8 mouse cellular contexts compared by ENCODE assay signal in the genomic region with DNA sequence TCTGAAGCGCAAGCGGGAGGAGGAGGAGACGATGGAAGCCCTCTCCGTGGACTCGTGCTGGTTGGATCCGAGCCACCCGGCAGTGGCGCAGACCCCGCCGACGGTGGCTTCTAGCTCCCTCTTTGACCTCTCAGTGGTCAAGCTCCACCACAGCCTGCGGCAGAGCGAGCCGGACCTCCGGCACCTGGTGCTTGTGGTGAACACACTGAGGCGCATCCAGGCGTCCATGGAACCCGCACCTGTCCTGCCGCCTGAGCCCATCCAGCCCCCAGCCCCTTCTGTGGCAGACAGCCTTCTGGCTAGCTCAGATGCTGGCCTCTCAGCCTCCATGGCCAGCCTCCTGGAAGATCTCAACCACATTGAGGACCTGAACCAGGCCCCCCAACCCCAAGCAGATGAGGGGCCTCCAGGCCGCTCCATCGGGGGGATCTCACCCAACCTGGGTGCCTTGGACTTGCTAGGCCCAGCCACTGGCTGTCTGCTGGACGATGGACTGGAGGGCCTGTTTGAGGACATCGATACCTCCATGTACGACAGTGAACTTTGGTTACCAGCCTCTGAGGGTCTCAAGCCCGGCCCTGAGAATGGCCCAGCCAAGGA. TPM values are rescaled to one million over a fixed set of nuclear protein-coding genes. Genes with fewer than 3 reads are reported as not detected.
DNase-seq lines count a peak whose midpoint lies in the region; ATAC-seq and TF ChIP-seq lines count a peak whose summit lies in the region.

No protein-coding gene starts in this region.

- peak overlapping the region; percentile 47 for H3K4me3 ChIP-seq in heart, embryonic 13.5 days
- H3K4me3 ChIP-seq in midbrain, embryonic 13.5 days (replicated peaks): no peak overlapping the region
- no peak overlapping the region for H3K4me3 ChIP-seq in midbrain, postnatal 0 days (ENCODE audit: low read depth, low read length)
- no peak overlapping the region for H3K4me3 ChIP-seq in intestine, embryonic 14.5 days (ENCODE audit: low read depth, low read length)
- H3K4me3 ChIP-seq in stomach, embryonic 15.5 days (replicated peaks): no peak overlapping the region

- DNase-seq in heart, postnatal 14 days: no peak
- no peak for DNase-seq in midbrain, postnatal 0 days (ENCODE audit: low spot score)
- DNase-seq in intestine, embryonic 14.5 days (ENCODE audit: low spot score): no peak
- DNase-seq in layer of hippocampus, adult 9-10 months (ENCODE audit: low spot score): no peak
- DNase-seq in gastrocnemius, postnatal 10 days: no peak

- intact Hi-C loops in heart, postnatal 14 days (cut with DNase I): loop anchor here (2.0 to 10.0 kb wide), 2 partner anchors 15 to 325 kb away; a partner anchor contains a TSS

- peak overlapping the region; percentile 80; the same call in 1 of the 2 replicates for H3K9ac ChIP-seq in heart, embryonic 13.5 days
- H3K9ac ChIP-seq in midbrain, embryonic 13.5 days (replicated peaks): 0 out of 2 replicates have a peak overlapping the region, but pooled peaks have one; percentile 4
- no peak overlapping the region for H3K9ac ChIP-seq in midbrain, postnatal 0 days (replicated peaks; ENCODE audit: low read length, poor library complexity, severe bottlenecking)
- no peak overlapping the region for H3K9ac ChIP-seq in intestine, embryonic 14.5 days (ENCODE audit: low read length)
- H3K9ac ChIP-seq in stomach, embryonic 15.5 days: no peak overlapping the region

- H3K9me3 ChIP-seq in heart, embryonic 13.5 days: no peaks in the 10 kb centered on the region
- H3K9me3 ChIP-seq in midbrain, embryonic 13.5 days: no peaks in the 10 kb centered on the region
- no peaks in the 10 kb centered on the region for H3K9me3 ChIP-seq in midbrain, postnatal 0 days (ENCODE audit: low read length)
- H3K9me3 ChIP-seq in intestine, embryonic 14.5 days (ENCODE audit: control insufficient read depth, low read length): no peaks in the 10 kb centered on the region
- no peaks in the 10 kb centered on the region for H3K9me3 ChIP-seq in stomach, embryonic 15.5 days

- H3K4me1 ChIP-seq in heart, embryonic 13.5 days: peaks cover 57% of the 10 kb centered on the region
- H3K4me1 ChIP-seq in midbrain, embryonic 13.5 days (replicated peaks): peaks cover 22% of the 10 kb centered on the region; the same call in 1 of the 2 replicates
- no peaks in the 10 kb centered on the region for H3K4me1 ChIP-seq in midbrain, postnatal 0 days (ENCODE audit: insufficient read depth, low read length)
- H3K4me1 ChIP-seq in intestine, embryonic 14.5 days (replicated peaks; ENCODE audit: control insufficient read depth, insufficient read depth, low read length): peaks cover 19% of the 10 kb centered on the region
- peaks cover 33% of the 10 kb centered on the region for H3K4me1 ChIP-seq in stomach, embryonic 15.5 days

- peaks cover 17% of the 10 kb centered on the region for H3K36me3 ChIP-seq in heart, embryonic 13.5 days
- no peaks in the 10 kb centered on the region for H3K36me3 ChIP-seq in midbrain, embryonic 13.5 days
- H3K36me3 ChIP-seq in midbrain, postnatal 0 days (ENCODE audit: insufficient read depth, low read length): no peaks in the 10 kb centered on the region
- peaks cover 9% of the 10 kb centered on the region for H3K36me3 ChIP-seq in intestine, embryonic 14.5 days (ENCODE audit: control insufficient read depth, insufficient read depth, low read length)
- peaks cover 9% of the 10 kb centered on the region; the same call in 1 of the 2 replicates for H3K36me3 ChIP-seq in stomach, embryonic 15.5 days

- no peaks in the 10 kb centered on the region for H3K27me3 ChIP-seq in heart, embryonic 13.5 days (replicated peaks)
- peaks cover 23% of the 10 kb centered on the region; the same call in 1 of the 2 replicates for H3K27me3 ChIP-seq in midbrain, embryonic 13.5 days
- no peaks in the 10 kb centered on the region for H3K27me3 ChIP-seq in midbrain, postnatal 0 days (ENCODE audit: insufficient read depth, low read length)
- H3K27me3 ChIP-seq in intestine, embryonic 14.5 days (replicated peaks; ENCODE audit: control insufficient read depth, insufficient read depth, low read length): no peaks in the 10 kb centered on the region
- H3K27me3 ChIP-seq in stomach, embryonic 15.5 days (replicated peaks): no peaks in the 10 kb centered on the region

- WGBS in heart, embryonic 13.5 days: 89% methylated on average over 25 of the region's 25 CpGs
- WGBS in midbrain, embryonic 13.5 days: 87% methylated on average over 25 of the region's 25 CpGs
- WGBS in midbrain, postnatal 0 days: 91% methylated on average over 25 of the region's 25 CpGs
- 92% methylated on average over 25 of the region's 25 CpGs for WGBS in intestine, embryonic 14.5 days
- WGBS in stomach, embryonic 15.5 days: 89% methylated on average over 25 of the region's 25 CpGs

- peak overlapping the region; percentile 71 for H3K4me2 ChIP-seq in heart, embryonic 13.5 days
- 0 out of 2 replicates have a peak overlapping the region, but pooled peaks have one; percentile 1 for H3K4me2 ChIP-seq in midbrain, embryonic 13.5 days (replicated peaks)
- no peak overlapping the region for H3K4me2 ChIP-seq in midbrain, postnatal 0 days (ENCODE audit: low read depth, low read length, poor library complexity, severe bottlenecking)
- H3K4me2 ChIP-seq in intestine, embryonic 14.5 days (ENCODE audit: low read length): no peak overlapping the region
- H3K4me2 ChIP-seq in stomach, embryonic 15.5 days: no peak overlapping the region; the same call in 1 of the 2 replicates

- ATAC-seq in heart, embryonic 13.5 days (ENCODE audit: extremely low read depth, insufficient number of reproducible peaks, low FRiP score, low TSS enrichment): no peak
- ATAC-seq in midbrain, embryonic 13.5 days: no peak
- no peak for ATAC-seq in midbrain, postnatal 0 days (ENCODE audit: low FRiP score)
- ATAC-seq in intestine, embryonic 14.5 days (replicated peaks; ENCODE audit: low FRiP score, low TSS enrichment, low read depth): no peak
- ATAC-seq in stomach, embryonic 15.5 days (ENCODE audit: insufficient read depth, low FRiP score, low read depth): no peak

- H3K27ac ChIP-seq in heart, embryonic 13.5 days (replicated peaks): peak overlapping the region; percentile 98
- no peak overlapping the region for H3K27ac ChIP-seq in midbrain, embryonic 13.5 days
- no peak overlapping the region for H3K27ac ChIP-seq in midbrain, postnatal 0 days (ENCODE audit: low read depth, low read length)
- H3K27ac ChIP-seq in intestine, embryonic 14.5 days (ENCODE audit: low read depth): peak overlapping the region; percentile 94; the same call in 1 of the 2 replicates
- peak overlapping the region; percentile 95; the same call in 1 of the 2 replicates for H3K27ac ChIP-seq in stomach, embryonic 15.5 days

- TF ChIP-seq CTCF in midbrain, postnatal 0 days (IDR thresholded peaks at IDR 0.05): no peak

RNA-seq across cellular contexts. Expression of a gene that starts 2.7 kb away (rescaled TPM):
- polyA plus RNA-seq in heart, embryonic 13.5 days (2015; fragmentation: Nextera tagmentation; extraction: Ambion mirVana): 32.3 and 37.1 TPM in 2 replicates
- total RNA-seq in heart, postnatal 14 days (2021): 10 to 100 TPM; 10.9 to 11.4 TPM
- 8.2 and 8.5 TPM in 2 replicates for polyA plus RNA-seq in midbrain, embryonic 13.5 days (2015; fragmentation: Nextera tagmentation; extraction: Ambion mirVana)
- total RNA-seq in midbrain, postnatal 0 days (2014; rRNA removed): 9.3 and 10.5 TPM in 2 replicates
- 6.9 and 7.3 TPM in 2 replicates for polyA plus RNA-seq in midbrain, postnatal 0 days (2015; fragmentation: Nextera tagmentation; extraction: Ambion mirVana)
- polyA plus RNA-seq in intestine, embryonic 14.5 days (2014; fragmentation: Nextera tagmentation; extraction: Ambion mirVana): 33.9 and 38.4 TPM in 2 replicates
- 35.3 and 36.7 TPM in 2 replicates for polyA plus RNA-seq in stomach, embryonic 15.5 days (2015; fragmentation: Nextera tagmentation; extraction: Ambion mirVana)
- 10 to 100 TPM; 10.6 to 14.4 TPM for total RNA-seq in gastrocnemius, postnatal 10 days (2021)

RNA-seq across cellular contexts. Expression of a gene that starts 9.8 kb away (rescaled TPM):
- polyA plus RNA-seq in heart, embryonic 13.5 days (2015; fragmentation: Nextera tagmentation; extraction: Ambion mirVana): 2.0 and 2.1 TPM in 2 replicates
- 1 to 10 TPM; 1.4 to 2.8 TPM for total RNA-seq in heart, postnatal 14 days (2021)
- 1.2 and 1.6 TPM in 2 replicates for polyA plus RNA-seq in midbrain, embryonic 13.5 days (2015; fragmentation: Nextera tagmentation; extraction: Ambion mirVana)
- total RNA-seq in midbrain, postnatal 0 days (2014; rRNA removed): 3.2 and 3.4 TPM in 2 replicates
- 1.5 and 1.9 TPM in 2 replicates for polyA plus RNA-seq in midbrain, postnatal 0 days (2015; fragmentation: Nextera tagmentation; extraction: Ambion mirVana)
- 1.5 and 1.6 TPM in 2 replicates for polyA plus RNA-seq in intestine, embryonic 14.5 days (2014; fragmentation: Nextera tagmentation; extraction: Ambion mirVana)
- 3.1 and 3.5 TPM in 2 replicates for polyA plus RNA-seq in stomach, embryonic 15.5 days (2015; fragmentation: Nextera tagmentation; extraction: Ambion mirVana)
- 10 to 100 TPM; 34.6 to 48.7 TPM for total RNA-seq in gastrocnemius, postnatal 10 days (2021)

RNA-seq across cellular contexts. Expression of a gene that starts 15.8 kb away (rescaled TPM):
- 21.1 and 23.2 TPM in 2 replicates for polyA plus RNA-seq in heart, embryonic 13.5 days (2015; fragmentation: Nextera tagmentation; extraction: Ambion mirVana)
- total RNA-seq in heart, postnatal 14 days (2021): 1 to 10 TPM; 7.6 to 8.5 TPM
- polyA plus RNA-seq in midbrain, embryonic 13.5 days (2015; fragmentation: Nextera tagmentation; extraction: Ambion mirVana): 12.4 and 12.6 TPM in 2 replicates
- 5.0 and 5.7 TPM in 2 replicates for total RNA-seq in midbrain, postnatal 0 days (2014; rRNA removed)
- polyA plus RNA-seq in midbrain, postnatal 0 days (2015; fragmentation: Nextera tagmentation; extraction: Ambion mirVana): 4.0 and 4.3 TPM in 2 replicates
- polyA plus RNA-seq in intestine, embryonic 14.5 days (2014; fragmentation: Nextera tagmentation; extraction: Ambion mirVana): 25.2 and 29.0 TPM in 2 replicates
- polyA plus RNA-seq in stomach, embryonic 15.5 days (2015; fragmentation: Nextera tagmentation; extraction: Ambion mirVana): 29.3 and 35.1 TPM in 2 replicates
- 10 to 100 TPM in 1 of 2 experiments, 1 to 10 TPM in 1; 9.0 to 13.0 TPM for total RNA-seq in gastrocnemius, postnatal 10 days (2021)

RNA-seq across cellular contexts. Expression of a gene that starts 33.7 kb away (rescaled TPM):
- polyA plus RNA-seq in heart, embryonic 13.5 days (2015; fragmentation: Nextera tagmentation; extraction: Ambion mirVana): 0.20 and 0.36 TPM in 2 replicates
- under 1 TPM; 0.32 to 0.55 TPM for total RNA-seq in heart, postnatal 14 days (2021)
- polyA plus RNA-seq in midbrain, embryonic 13.5 days (2015; fragmentation: Nextera tagmentation; extraction: Ambion mirVana): 0.37 and 0.52 TPM in 2 replicates
- total RNA-seq in midbrain, postnatal 0 days (2014; rRNA removed): 0.66 and 1.8 TPM in 2 replicates
- polyA plus RNA-seq in midbrain, postnatal 0 days (2015; fragmentation: Nextera tagmentation; extraction: Ambion mirVana): 0.88 and 1.0 TPM in 2 replicates
- polyA plus RNA-seq in intestine, embryonic 14.5 days (2014; fragmentation: Nextera tagmentation; extraction: Ambion mirVana): 0.83 and 1.2 TPM in 2 replicates
- 0.67 and 0.86 TPM in 2 replicates for polyA plus RNA-seq in stomach, embryonic 15.5 days (2015; fragmentation: Nextera tagmentation; extraction: Ambion mirVana)
- total RNA-seq in gastrocnemius, postnatal 10 days (2021): under 1 TPM; 0.42 to 0.84 TPM

RNA-seq across cellular contexts. Expression of a gene that starts 41.6 kb away (rescaled TPM):
- polyA plus RNA-seq in heart, embryonic 13.5 days (2015; fragmentation: Nextera tagmentation; extraction: Ambion mirVana): 84.7 and 89.0 TPM in 2 replicates
- 10 to 100 TPM; 34.3 to 34.9 TPM for total RNA-seq in heart, postnatal 14 days (2021)
- polyA plus RNA-seq in midbrain, embryonic 13.5 days (2015; fragmentation: Nextera tagmentation; extraction: Ambion mirVana): 14.8 and 16.1 TPM in 2 replicates
- 13.7 and 19.5 TPM in 2 replicates for total RNA-seq in midbrain, postnatal 0 days (2014; rRNA removed)
- 15.9 and 18.3 TPM in 2 replicates for polyA plus RNA-seq in midbrain, postnatal 0 days (2015; fragmentation: Nextera tagmentation; extraction: Ambion mirVana)
- polyA plus RNA-seq in intestine, embryonic 14.5 days (2014; fragmentation: Nextera tagmentation; extraction: Ambion mirVana): 52.3 and 54.0 TPM in 2 replicates
- polyA plus RNA-seq in stomach, embryonic 15.5 days (2015; fragmentation: Nextera tagmentation; extraction: Ambion mirVana): 86.6 and 133 TPM in 2 replicates
- 10 to 100 TPM; 20.5 to 25.0 TPM for total RNA-seq in gastrocnemius, postnatal 10 days (2021)

Comparison
In these comparisons a context has a peak if more than half of its experiments do, and no peak if none do; other contexts are left out.
1. H3K4me2 ChIP-seq: peak in heart, embryonic 13.5 days (single experiment) and midbrain, embryonic 13.5 days (single experiment); none in midbrain, postnatal 0 days (single experiment), intestine, embryonic 14.5 days (single experiment) and stomach, embryonic 15.5 days (single experiment).
2. H3K9ac ChIP-seq: peak in heart, embryonic 13.5 days (single experiment) and midbrain, embryonic 13.5 days (single experiment); none in midbrain, postnatal 0 days (single experiment), intestine, embryonic 14.5 days (single experiment) and stomach, embryonic 15.5 days (single experiment).
3. H3K27ac ChIP-seq: peak in heart, embryonic 13.5 days (single experiment), intestine, embryonic 14.5 days (single experiment) and stomach, embryonic 15.5 days (single experiment); none in midbrain, embryonic 13.5 days (single experiment) and midbrain, postnatal 0 days (single experiment).